Mouse (Mus musculus) MEL (cell line): ENCODE measurements around the gene Aebp1. TPM values are rescaled to one million over a fixed set of nuclear protein-coding genes. Genes with fewer than 3 reads are reported as not detected.

Experiments
- DNase-seq: peaks from one replicate; pipeline ENCODE4 v3.0.0; 2011; ENCODE audit warnings: low read depth, low spot score
- H3K27ac ChIP-seq: 2 replicates; pipeline ENCODE4 v1.5.1; 2012; ENCODE audit warnings: low read depth, mild to moderate bottlenecking, control low read depth, low read length, moderate library complexity; ENCODE audit not compliant: control insufficient read depth
- H3K27me3 ChIP-seq, 2 experiments: fragments of 150-350 bp in 1 of 2; sonication (generic) in 1 of 2; 2 replicates each; pipeline ENCODE4 v1.6.1; 2012; ENCODE audit warnings: low read length in 2 of 2, mild to moderate bottlenecking in 2 of 2, improper control_type of control experiment in 1 of 2, moderate library complexity in 1 of 2; ENCODE audit not compliant: insufficient read depth in 2 of 2, control insufficient read depth in 1 of 2
- H3K36me3 ChIP-seq, 2 experiments: 2 replicates each; pipeline ENCODE4 v1.6.1; 2012 to 2014; ENCODE audit warnings: low read length in 2 of 2, improper control_type of control experiment in 1 of 2, inconsistent platforms in 1 of 2, mild to moderate bottlenecking in 1 of 2; ENCODE audit not compliant: insufficient read depth in 2 of 2, control insufficient read depth in 1 of 2
- H3K4me1 ChIP-seq, 2 experiments: fragments of 150-350 bp in 1 of 2; sonication (generic) in 1 of 2; 2 replicates each; pipeline ENCODE4 v1.6.1; 2012; ENCODE audit warnings: low read length in 2 of 2, improper control_type of control experiment in 1 of 2, mild to moderate bottlenecking in 1 of 2; ENCODE audit not compliant: insufficient read depth in 2 of 2, control insufficient read depth in 1 of 2
- H3K4me3 ChIP-seq, 2 experiments: fragments of 150-350 bp in 1 of 2; sonication (generic) in 1 of 2; 2 replicates each; pipeline ENCODE4 v1.5.1; 2012; ENCODE audit warnings: low read depth in 2 of 2, low read length in 2 of 2, mild to moderate bottlenecking in 2 of 2, moderate library complexity in 2 of 2, control low read depth in 1 of 2, improper control_type of control experiment in 1 of 2; ENCODE audit not compliant: control insufficient read depth in 1 of 2, insufficient read depth in 1 of 2
- H3K79me2 ChIP-seq: 2 replicates; pipeline ENCODE4 v1.6.1; 2012; ENCODE audit warnings: mild to moderate bottlenecking, low read length, moderate library complexity; ENCODE audit not compliant: control insufficient read depth, poor library complexity, insufficient read depth
- H3K9ac ChIP-seq: 2 replicates; pipeline ENCODE4 v1.6.1; 2012; ENCODE audit warnings: low read depth, mild to moderate bottlenecking, control low read depth, low read length, moderate library complexity; ENCODE audit not compliant: control insufficient read depth, poor library complexity, severe bottlenecking
- H3K9me3 ChIP-seq: fragments of 150-350 bp; sonication (generic); replicated peaks from 2 replicates; pipeline ENCODE4 v1.6.1; 2012; ENCODE audit warnings: mild to moderate bottlenecking, low read length, improper control_type of control experiment, moderate library complexity; ENCODE audit not compliant: insufficient read depth
- BHLHE40 ChIP-seq: IDR thresholded peaks from 2 replicates; pipeline ENCODE4 v1.6.1; 2012; ENCODE audit warnings: low read depth, mild to moderate bottlenecking, inconsistent platforms, low read length, improper control_type of control experiment, borderline replicate concordance
- CHD1 ChIP-seq: IDR thresholded peaks from 2 replicates; pipeline ENCODE4 v1.6.1; 2012; ENCODE audit warnings: low read depth, mild to moderate bottlenecking, inconsistent platforms, low read length, improper control_type of control experiment
- EP300 ChIP-seq, 2 experiments: IDR thresholded peaks; 2 replicates each; pipeline ENCODE4 v1.6.1; 2011; ENCODE audit warnings: improper control_type of control experiment in 2 of 2, low read length in 2 of 2, low read depth in 1 of 2, mild to moderate bottlenecking in 1 of 2
- GABPA ChIP-seq: IDR thresholded peaks from 2 replicates; pipeline ENCODE4 v1.6.1; 2012; ENCODE audit warnings: low read depth, mild to moderate bottlenecking, inconsistent platforms, low read length, improper control_type of control experiment, moderate library complexity
- JUND ChIP-seq: IDR thresholded peaks from 2 replicates; pipeline ENCODE4 v1.6.1; 2011; ENCODE audit warnings: low read depth, mild to moderate bottlenecking, improper control_type of control experiment, low read length
- MAFK ChIP-seq: IDR thresholded peaks from 2 replicates; pipeline ENCODE4 v1.6.1; 2011; ENCODE audit warnings: low read depth, mild to moderate bottlenecking, low read length, improper control_type of control experiment, borderline replicate concordance
- MAX ChIP-seq: IDR thresholded peaks from 2 replicates; pipeline ENCODE4 v1.6.1; 2011; ENCODE audit warnings: low read length, improper control_type of control experiment
- MEF2A ChIP-seq: IDR thresholded peaks from 2 replicates; pipeline ENCODE4 v1.6.1; 2014; ENCODE audit warnings: low read depth, mild to moderate bottlenecking, inconsistent platforms, low read length, improper control_type of control experiment; ENCODE audit not compliant: poor library complexity, insufficient replicate concordance, severe bottlenecking; ENCODE audit errors: extremely low read depth
- MXI1 ChIP-seq: IDR thresholded peaks from 2 replicates; pipeline ENCODE4 v1.6.1; 2011; ENCODE audit warnings: mild to moderate bottlenecking, low read depth, low read length, improper control_type of control experiment
- MYB ChIP-seq: IDR thresholded peaks from 2 replicates; pipeline ENCODE4 v1.6.1; 2011; ENCODE audit warnings: mild to moderate bottlenecking, low read depth, low read length, improper control_type of control experiment
- NELFE ChIP-seq: IDR thresholded peaks from 2 replicates; pipeline ENCODE4 v1.6.1; 2011; ENCODE audit warnings: low read depth, low read length, improper control_type of control experiment
- NRF1 ChIP-seq: IDR thresholded peaks from 2 replicates; pipeline ENCODE4 v1.6.1; 2014; ENCODE audit warnings: low read depth, mild to moderate bottlenecking, inconsistent platforms, low read length, improper control_type of control experiment, moderate library complexity; ENCODE audit not compliant: poor library complexity, insufficient read depth, severe bottlenecking
- POLR2AphosphoS2 ChIP-seq: IDR thresholded peaks from 2 replicates; pipeline ENCODE4 v1.6.1; 2011; ENCODE audit warnings: low read length, improper control_type of control experiment
- POLR2AphosphoS5 ChIP-seq: IDR thresholded peaks from 2 replicates; pipeline ENCODE4 v1.6.1; 2012; ENCODE audit warnings: low read depth, borderline replicate concordance, mild to moderate bottlenecking, inconsistent platforms, low read length, moderate library complexity, mixed read lengths
- SMC3 ChIP-seq: IDR thresholded peaks from 2 replicates; pipeline ENCODE4 v1.6.1; 2011; ENCODE audit warnings: low read depth, low read length, improper control_type of control experiment
- TAL1 ChIP-seq: IDR thresholded peaks from 2 replicates; pipeline ENCODE4 v1.6.1; 2012; ENCODE audit warnings: mild to moderate bottlenecking, inconsistent platforms, low read length, moderate library complexity, mixed read lengths
- TBP ChIP-seq: IDR thresholded peaks from 2 replicates; pipeline ENCODE4 v1.8.0; 2011; ENCODE audit warnings: low read depth, low read length, improper control_type of control experiment
- ZMIZ1 ChIP-seq: IDR thresholded peaks from 2 replicates; pipeline ENCODE4 v1.6.1; 2012; ENCODE audit warnings: low read depth, mild to moderate bottlenecking, inconsistent platforms, low read length, improper control_type of control experiment, moderate library complexity
- ZNF384 ChIP-seq: IDR thresholded peaks from 2 replicates; pipeline ENCODE4 v1.6.1; 2012; ENCODE audit warnings: low read depth, mild to moderate bottlenecking, inconsistent platforms, low read length, improper control_type of control experiment
- polyA plus RNA-seq, 2 experiments: library from polyadenylated mRNA; stranded (reverse) in 1 of 2; unstranded in 1 of 2; fragments of >175 nt in 1 of 2; fragments of >200 nt in 1 of 2; gene quantifications; 2 replicates each; pipeline versions ENCODE4 v1.2.1 to v1.2.4; 2012; ENCODE audit warnings: low replicate concordance in 2 of 2, low read depth in 1 of 2; ENCODE audit not compliant: insufficient read length in 2 of 2, insufficient read depth in 1 of 2, missing spikeins in 1 of 2
- total RNA-seq: library from RNA; depleted of rRNA; stranded (reverse); fragments of 300-350 nt; gene quantifications from 2 replicates; pipeline ENCODE4 v1.2.3, GENCODE M21; 2012

The Aebp1 gene
- total and polyA plus RNA-seq, 3 experiments, result 0.10 TPM; not detected in 2

- Histone ChIP-seq H3K79me2 (no peaks in the 10 kb centered on the region), H3K9me3 (no peaks in the 10 kb centered on the region)
Observed at GRCm38 (mm10) chr11:5901320-5901719, 39.6 kb downstream of the Aebp1 start.

GRCm38 (mm10) chr11:5901950-5902349 lies 40.2 kb downstream of the Aebp1 start:
- no peak overlapping the region for H3K4me3 ChIP-seq
- H3K36me3 ChIP-seq, result no peaks in the 10 kb centered on the region
- no peak overlapping the region for H3K27ac ChIP-seq
- TF ChIP-seq POLR2AphosphoS5 (no peak), SMC3 (no peak), POLR2AphosphoS2 (no peak), NELFE (no peak), MAFK (no peak), EP300 (IDR thresholded peaks at IDR 0.05; ENCODE audit: low read depth in 1 of 2, low read length in 2 of 2) (no peak), CHD1 (no peak), GABPA (no peak), MYB (no peak), TAL1 (no peak), MXI1 (no peak), ZNF384 (no peak), NRF1 (no peak), MEF2A (no peak)
- TF ChIP-seq, all 39 proteins: peak for 0
- Histone ChIP-seq H3K79me2 (no peaks in the 10 kb centered on the region), H3K27me3 (peaks cover 0 to 5% of the 10 kb centered on the region in 2 experiments; a peak in 3 of 4 replicates), H3K4me1 (no peaks in the 10 kb centered on the region), H3K9me3 (no peaks in the 10 kb centered on the region), H3K9ac (no peak overlapping the region)
- no peak for DNase-seq

More at GRCm38 (mm10) chr11:5901320-5901719, 39.6 kb downstream of the Aebp1 start:
- Histone ChIP-seq H3K27ac (no peak overlapping the region), H3K4me1 (no peaks in the 10 kb centered on the region), H3K4me3 (no peak overlapping the region), H3K36me3 (no peaks in the 10 kb centered on the region), H3K9ac (no peak overlapping the region), H3K27me3 (peaks cover 0 to 5% of the 10 kb centered on the region in 2 experiments; a peak in 3 of 4 replicates)
- no peak for DNase-seq
- TF ChIP-seq MXI1, result no peak

- Histone ChIP-seq H3K4me1 (no peaks in the 10 kb centered on the region), H3K9me3 (no peaks in the 10 kb centered on the region), H3K9ac (no peak overlapping the region), H3K27ac (no peak overlapping the region), H3K79me2 (no peaks in the 10 kb centered on the region), H3K4me3 (no peak overlapping the region), H3K36me3 (no peaks in the 10 kb centered on the region), H3K27me3 (peaks cover 0 to 5% of the 10 kb centered on the region in 2 experiments; a peak in 3 of 4 replicates)
- no peak for TF ChIP-seq GABPA
- TF ChIP-seq MAX, result no peak
- TF ChIP-seq JUND, result no peak
- TF ChIP-seq TBP, result no peak
- TF ChIP-seq BHLHE40, result no peak
- TF ChIP-seq ZMIZ1, result no peak
- no peak for TF ChIP-seq EP300 (IDR thresholded peaks at IDR 0.05; ENCODE audit: low read depth in 1 of 2, low read length in 2 of 2)
- DNase-seq, result no peak
Observed at GRCm38 (mm10) chr11:5902390-5902789, 40.6 kb downstream of the Aebp1 start.
